Mouse (Mus musculus): ENCODE data around the gene Slc30a5. TPM values are rescaled to one million over a fixed set of nuclear protein-coding genes. Genes with fewer than 3 reads are reported as not detected.
"Not testable (repeated sequence)": the region's sequence is repeated elsewhere in the genome, so short reads cannot be mapped to it uniquely, and the experiment has no call there.

The Slc30a5 gene
- polyA plus RNA-seq, 1 experiment: 58.8 TPM

DNA sequence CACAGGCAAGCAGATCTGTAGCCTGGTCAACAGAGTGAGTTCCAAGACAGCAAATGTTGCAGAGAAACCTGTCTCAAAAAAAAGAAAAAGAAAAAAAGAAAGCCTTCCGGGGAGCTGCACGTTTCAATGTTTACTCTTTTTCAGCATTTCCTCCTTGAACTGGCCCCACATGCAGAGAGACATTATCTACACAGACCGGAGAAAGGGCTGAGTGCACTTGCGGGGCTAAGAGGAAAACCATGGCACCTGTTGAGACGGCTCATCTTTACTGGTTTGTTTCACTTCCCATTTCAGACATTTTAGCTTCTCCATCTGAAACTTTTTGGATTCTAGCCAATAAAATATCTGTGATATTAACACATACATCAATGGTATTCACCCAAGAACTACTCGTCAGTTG lies 8.9 kb downstream of the Slc30a5 start:
- no peak overlapping the region for H3K4me3 ChIP-seq (ENCODE audit: insufficient read depth, low read length)
- no peak overlapping the region for H3K27ac ChIP-seq (ENCODE audit: insufficient read depth, low read length)
- no peaks in the 10 kb centered on the region for H3K4me1 ChIP-seq (ENCODE audit: control insufficient read depth, insufficient read depth, low read length)
- no peak for TF ChIP-seq CTCF (IDR thresholded peaks at IDR 0.05; ENCODE audit: borderline replicate concordance, insufficient read depth, low read length)
- TF ChIP-seq POLR2A (IDR thresholded peaks at IDR 0.05; ENCODE audit: low read depth, low read length): no peak

DNA sequence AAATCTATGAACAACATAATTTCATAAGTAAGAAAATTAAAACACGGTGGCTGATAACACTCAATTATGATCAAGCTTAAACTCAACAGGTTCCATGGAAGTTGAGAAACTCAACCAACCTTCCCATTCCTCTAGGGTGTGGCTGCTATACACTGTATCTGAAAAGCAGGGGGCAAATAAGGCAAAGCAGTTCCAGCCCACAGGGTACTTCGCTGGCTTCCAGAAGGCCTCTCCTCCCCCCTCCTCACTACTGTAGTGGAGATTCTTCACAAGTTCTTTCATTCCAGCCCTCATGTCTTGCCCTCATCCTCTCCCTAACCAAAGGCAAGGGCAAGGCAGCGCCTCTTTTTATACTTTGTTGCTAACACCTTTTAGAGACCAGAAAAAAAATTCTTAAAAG lies 9.4 kb downstream of the Slc30a5 start:
- H3K4me3 ChIP-seq (ENCODE audit: insufficient read depth, low read length): no peak overlapping the region
- no peaks in the 10 kb centered on the region for H3K4me1 ChIP-seq (ENCODE audit: control insufficient read depth, insufficient read depth, low read length)
- no peak overlapping the region for H3K27ac ChIP-seq (ENCODE audit: insufficient read depth, low read length)
- no peak for TF ChIP-seq CTCF (IDR thresholded peaks at IDR 0.05; ENCODE audit: borderline replicate concordance, insufficient read depth, low read length)
- TF ChIP-seq POLR2A (IDR thresholded peaks at IDR 0.05; ENCODE audit: low read depth, low read length): no peak

DNA sequence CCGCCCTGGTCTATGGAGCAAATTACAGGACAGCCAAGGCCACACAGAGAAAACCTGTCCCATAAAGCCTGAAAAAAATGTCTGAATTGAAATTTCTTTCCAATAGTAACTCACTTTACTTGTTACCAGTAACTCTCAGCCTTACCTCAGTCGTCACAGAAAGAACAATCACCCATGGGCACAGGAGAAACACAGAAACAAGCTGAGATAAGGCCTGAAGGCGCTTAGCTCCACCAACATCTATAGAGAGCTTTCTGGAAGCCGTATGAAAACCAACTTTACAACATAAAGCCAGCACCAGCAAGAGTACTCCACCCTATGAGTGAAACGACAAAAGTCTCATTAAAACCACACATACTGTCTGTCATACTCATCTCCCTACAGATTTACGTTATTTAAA lies 18.8 kb downstream of the Slc30a5 start:
- Histone ChIP-seq H3K4me3 (ENCODE audit: insufficient read depth, low read length) (no peak overlapping the region), H3K4me1 (ENCODE audit: control insufficient read depth, insufficient read depth, low read length) (no peaks in the 10 kb centered on the region; the same call in 1 of the 2 replicates), H3K27ac (ENCODE audit: insufficient read depth, low read length) (no peak overlapping the region)
- TF ChIP-seq CTCF (IDR thresholded peaks at IDR 0.05; ENCODE audit: borderline replicate concordance, insufficient read depth, low read length): no peak
- TF ChIP-seq POLR2A (IDR thresholded peaks at IDR 0.05; ENCODE audit: low read depth, low read length): no peak

DNA sequence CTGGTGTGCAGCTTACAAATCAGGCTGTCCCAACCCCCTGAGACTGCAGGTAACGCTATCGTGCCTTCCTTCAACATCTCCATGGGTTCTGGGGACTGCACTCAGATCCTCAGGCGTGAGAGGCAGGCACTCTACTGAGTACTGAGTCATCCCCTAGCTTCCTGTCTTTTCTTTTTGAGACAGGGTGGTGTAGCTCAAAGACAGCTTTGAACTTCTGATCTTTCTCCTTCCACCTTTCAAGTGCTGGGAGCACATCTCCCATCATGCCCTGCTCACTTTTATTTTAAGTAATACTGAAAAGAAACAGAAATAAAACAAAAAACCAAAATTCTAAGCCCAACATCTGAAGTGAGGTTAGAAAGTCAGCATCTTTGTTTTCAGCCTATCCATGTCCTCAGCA lies 27.5 kb downstream of the Slc30a5 start:
- no peaks in the 10 kb centered on the region for H3K4me1 ChIP-seq (ENCODE audit: control insufficient read depth, insufficient read depth, low read length)
- H3K4me3 ChIP-seq (ENCODE audit: insufficient read depth, low read length): no peak overlapping the region
- H3K27ac ChIP-seq (ENCODE audit: insufficient read depth, low read length): no peak overlapping the region
- TF ChIP-seq CTCF (IDR thresholded peaks at IDR 0.05; ENCODE audit: borderline replicate concordance, insufficient read depth, low read length): no peak
- no peak for TF ChIP-seq POLR2A (IDR thresholded peaks at IDR 0.05; ENCODE audit: low read depth, low read length)

DNA sequence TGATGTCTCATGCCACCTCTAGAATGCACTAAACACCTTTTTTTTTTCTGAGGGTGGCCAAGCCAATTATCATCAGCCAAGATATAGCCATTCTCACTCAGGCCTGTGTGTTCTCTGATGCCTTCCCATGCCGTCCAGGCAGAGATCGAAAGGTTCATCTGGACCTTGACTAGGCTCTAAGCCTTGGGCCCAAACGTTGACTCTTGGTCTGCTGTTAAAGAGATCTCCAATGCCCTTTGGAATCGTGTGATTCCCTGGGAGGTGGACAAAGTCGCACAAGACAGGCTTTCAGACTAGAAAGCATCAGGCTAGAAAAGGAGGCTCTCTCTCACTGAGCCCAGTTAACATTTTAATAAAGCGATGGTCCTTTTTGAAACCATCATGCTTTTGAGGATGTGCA lies 36.1 kb downstream of the Slc30a5 start:
- H3K27ac ChIP-seq (ENCODE audit: insufficient read depth, low read length): no peak overlapping the region
- no peak overlapping the region for H3K4me3 ChIP-seq (ENCODE audit: insufficient read depth, low read length)
- no peaks in the 10 kb centered on the region for H3K4me1 ChIP-seq (ENCODE audit: control insufficient read depth, insufficient read depth, low read length)
- TF ChIP-seq CTCF (IDR thresholded peaks at IDR 0.05; ENCODE audit: borderline replicate concordance, insufficient read depth, low read length): no peak
- TF ChIP-seq POLR2A (IDR thresholded peaks at IDR 0.05; ENCODE audit: low read depth, low read length): no peak

DNA sequence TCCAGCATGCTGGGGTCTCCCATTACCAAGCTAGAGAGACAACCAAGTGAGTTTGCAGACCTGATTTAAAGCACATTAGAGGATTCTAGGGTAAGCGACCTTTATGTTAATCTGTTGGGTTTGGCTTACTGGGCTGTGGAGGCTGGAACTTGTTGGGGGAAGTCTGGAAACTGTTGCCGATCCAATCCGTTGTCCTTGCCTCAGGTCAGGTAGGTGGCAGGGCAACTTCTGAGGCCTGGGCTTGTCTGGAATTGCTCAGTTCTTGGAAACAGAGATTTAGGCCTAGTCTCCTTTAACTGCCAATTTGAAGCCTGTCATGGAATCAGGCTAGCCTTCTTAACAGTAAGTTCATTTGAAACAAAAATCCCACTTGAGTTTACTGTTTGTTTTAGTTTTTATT lies 44.1 kb downstream of the Slc30a5 start:
- 0 out of 2 replicates have a peak, but pooled peaks cover 3% of the 10 kb centered on the region for H3K4me1 ChIP-seq (ENCODE audit: control insufficient read depth, insufficient read depth, low read length)

DNA sequence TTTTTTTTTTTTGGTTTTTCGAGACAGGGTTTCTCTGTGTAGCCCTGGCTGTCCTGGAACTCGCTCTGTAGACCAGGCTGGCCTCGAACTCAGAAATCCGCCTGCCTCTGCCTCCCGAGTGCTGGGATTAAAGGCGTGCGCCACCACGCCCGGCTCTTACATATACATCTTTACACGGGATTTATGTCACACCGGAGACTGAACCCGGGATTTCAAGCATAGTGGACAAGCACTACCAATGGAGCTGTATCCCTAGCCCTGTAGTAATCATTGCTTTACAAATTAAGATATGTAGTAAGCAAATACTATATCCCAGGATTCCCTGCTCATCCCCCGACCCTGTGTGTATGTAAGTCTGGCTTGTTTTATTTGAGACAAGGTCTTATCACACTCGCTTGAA lies 45.2 kb downstream of the Slc30a5 start:
- not testable (repeated sequence) for H3K4me3 ChIP-seq (ENCODE audit: insufficient read depth, low read length); H3K4me1 ChIP-seq (ENCODE audit: control insufficient read depth, insufficient read depth, low read length); H3K27ac ChIP-seq (ENCODE audit: insufficient read depth, low read length)

More for the DNA sequence above, 44.1 kb downstream of the Slc30a5 start:
- TF ChIP-seq CTCF (IDR thresholded peaks at IDR 0.05; ENCODE audit: borderline replicate concordance, insufficient read depth, low read length): no peak
- TF ChIP-seq POLR2A (IDR thresholded peaks at IDR 0.05; ENCODE audit: low read depth, low read length): no peak
- Histone ChIP-seq H3K4me3 (ENCODE audit: insufficient read depth, low read length) (no peak overlapping the region), H3K27ac (ENCODE audit: insufficient read depth, low read length) (no peak overlapping the region)

DNA sequence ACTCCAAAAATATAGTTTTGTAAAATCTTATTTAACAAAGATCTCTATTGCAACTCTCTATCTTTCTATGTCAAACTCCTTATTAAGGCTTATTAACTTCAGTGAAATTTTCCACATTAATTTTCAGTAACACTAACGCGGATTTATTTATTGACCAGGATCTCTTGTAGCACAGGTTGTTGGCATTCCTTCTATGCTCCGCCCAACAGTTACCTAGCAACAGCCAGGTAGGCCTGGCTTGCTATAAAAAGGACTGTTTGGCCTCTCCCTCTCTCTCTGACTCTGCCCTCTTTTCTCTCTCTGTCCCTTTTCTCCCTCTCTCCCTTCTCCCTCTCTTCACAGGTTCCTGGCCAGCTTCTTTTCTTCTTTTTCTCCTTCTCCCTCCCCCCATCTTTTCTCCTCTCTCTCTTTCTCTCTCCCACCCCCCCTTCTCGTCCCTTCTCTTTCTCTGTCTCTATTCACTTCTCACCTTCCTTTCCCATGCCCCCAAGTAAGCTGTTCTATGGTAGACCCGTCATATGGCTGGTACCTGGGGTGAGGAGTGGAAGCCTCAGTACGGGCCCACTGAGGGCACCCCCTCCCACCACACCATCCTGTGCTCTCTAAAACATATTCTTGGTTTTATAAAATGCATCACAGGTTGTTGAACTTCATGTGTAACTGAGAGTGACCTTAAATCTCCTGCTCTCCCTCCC lies 45.8 kb downstream of the Slc30a5 start:
- no peak overlapping the region for H3K27ac ChIP-seq (ENCODE audit: insufficient read depth, low read length)

DNA sequence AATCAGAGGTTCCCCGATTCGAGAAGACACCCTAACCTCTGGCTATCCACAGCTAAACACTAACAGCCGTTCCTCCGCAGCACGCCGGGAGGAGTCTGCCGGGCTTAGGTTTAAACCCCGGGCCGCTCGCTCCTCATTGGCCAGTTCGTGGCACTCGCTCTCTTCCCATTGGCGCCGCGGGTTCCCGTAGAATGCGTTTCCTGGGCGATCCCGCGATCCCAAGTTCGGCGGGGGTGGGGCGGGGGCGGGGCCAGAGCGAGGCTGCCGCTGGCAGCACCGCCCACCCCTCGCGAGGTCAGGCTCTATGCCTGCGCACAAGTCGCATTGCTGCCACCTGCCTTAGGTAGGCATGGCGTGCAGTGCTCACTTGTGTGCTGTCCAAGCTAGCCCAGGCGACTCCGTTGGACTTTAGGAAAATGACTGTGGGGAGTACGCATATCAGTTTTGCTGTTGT lies 46.8 kb downstream of the Slc30a5 start, which contains the start of gene Ccnb1:
Gene Ccnb1 (minus strand): TSS at position 157 of the 454 bp plus-strand sequence.
- peaks cover 3% of the 10 kb centered on the region; the same call in 1 of the 2 replicates for H3K4me1 ChIP-seq (ENCODE audit: control insufficient read depth, insufficient read depth, low read length)
- TF ChIP-seq CTCF (IDR thresholded peaks at IDR 0.05; ENCODE audit: borderline replicate concordance, insufficient read depth, low read length): peak; percentile 67; the same call in 1 of the 2 replicates
- peak; percentile 96 for TF ChIP-seq POLR2A (IDR thresholded peaks at IDR 0.05; ENCODE audit: low read depth, low read length)
- H3K4me3 ChIP-seq (ENCODE audit: insufficient read depth, low read length): peak within 1 kb of the TSS; percentile 100
- H3K27ac ChIP-seq (ENCODE audit: insufficient read depth, low read length): peak within 1 kb of the TSS; percentile 43

More for the DNA sequence above, 45.8 kb downstream of the Slc30a5 start:
- TF ChIP-seq CTCF (IDR thresholded peaks at IDR 0.05; ENCODE audit: borderline replicate concordance, insufficient read depth, low read length): no peak
- TF ChIP-seq POLR2A (IDR thresholded peaks at IDR 0.05; ENCODE audit: low read depth, low read length): no peak
- H3K4me1 ChIP-seq (ENCODE audit: control insufficient read depth, insufficient read depth, low read length): peaks cover 3% of the 10 kb centered on the region; the same call in 1 of the 2 replicates
- H3K4me3 ChIP-seq (ENCODE audit: insufficient read depth, low read length): no peak overlapping the region

DNA sequence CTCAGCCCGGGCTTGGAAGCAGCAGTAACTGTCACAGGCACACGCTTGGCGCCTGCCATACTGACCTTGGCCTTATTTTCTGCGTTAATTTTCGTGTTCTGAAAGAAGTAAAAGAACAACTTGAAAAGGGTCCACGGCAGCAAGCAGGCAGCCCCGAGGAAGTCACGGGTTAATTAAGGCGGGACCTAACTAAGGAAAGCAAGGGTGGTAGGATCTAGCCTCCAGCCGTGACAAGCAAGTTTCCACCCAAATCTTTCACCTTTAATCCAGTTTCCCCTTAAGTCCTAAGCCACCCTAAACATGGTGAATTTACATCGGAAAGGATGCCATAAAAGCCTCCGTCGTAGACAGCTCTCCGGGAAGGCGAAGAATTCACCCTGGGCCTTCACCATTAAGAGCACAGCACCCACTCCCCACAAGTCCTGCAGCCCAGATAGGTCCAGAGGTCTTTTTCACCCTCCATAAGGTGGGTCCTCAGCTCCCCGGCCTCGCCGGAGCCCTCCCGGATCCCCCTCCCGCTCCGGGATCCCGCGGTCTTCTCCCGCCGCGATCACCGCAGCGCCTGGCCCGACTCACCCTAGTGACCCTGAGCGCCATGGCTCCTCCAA lies 47.3 kb downstream of the Slc30a5 start:
- Histone ChIP-seq H3K4me1 (ENCODE audit: control insufficient read depth, insufficient read depth, low read length) (peaks cover 3% of the 10 kb centered on the region; the same call in 1 of the 2 replicates), H3K27ac (ENCODE audit: insufficient read depth, low read length) (peak overlapping the region; percentile 43), H3K4me3 (ENCODE audit: insufficient read depth, low read length) (peak overlapping the region; percentile 100)
- TF ChIP-seq POLR2A (IDR thresholded peaks at IDR 0.05; ENCODE audit: low read depth, low read length) (no peak), CTCF (IDR thresholded peaks at IDR 0.05; ENCODE audit: borderline replicate concordance, insufficient read depth, low read length) (no peak)
